Mouse (Mus musculus): Measurements from ENCODE around the gene Gngt1. TPM values are rescaled to one million over a fixed set of nuclear protein-coding genes. Genes with fewer than 3 reads are reported as not detected.

Gngt1 gene
- polyA plus RNA-seq, 1 experiment from 2014 or later: not detected

GRCm38 (mm10) chr6:4041821-4042220, 48.2 kb downstream of the Gngt1 start:
- H3K27ac ChIP-seq (ENCODE audit: low read depth, low read length): no peak overlapping the region
- no peaks in the 10 kb centered on the region for H3K36me3 ChIP-seq (ENCODE audit: control insufficient read depth, insufficient read depth, low read length)
- H3K4me2 ChIP-seq (replicated peaks; ENCODE audit: low read depth, low read length): no peak overlapping the region
- H3K27me3 ChIP-seq (ENCODE audit: control insufficient read depth, insufficient read depth, low read length): no peaks in the 10 kb centered on the region
- no peaks in the 10 kb centered on the region for H3K4me1 ChIP-seq (replicated peaks; ENCODE audit: control insufficient read depth, insufficient read depth, low read length)
- ATAC-seq (ENCODE audit: low FRiP score): no peak
- no peak overlapping the region for H3K9ac ChIP-seq (ENCODE audit: low read depth, low read length)
- no peak overlapping the region for H3K4me3 ChIP-seq (ENCODE audit: low read depth, low read length)
- H3K9me3 ChIP-seq (ENCODE audit: control insufficient read depth, low read length): no peaks in the 10 kb centered on the region
- WGBS: 78% methylated on average over 1 of the region's 1 CpGs
- DNase-seq (ENCODE audit: low spot score): no peak

Other genes starting within 250 kb of the Gngt1 start
- gene Calcr, start 229.1 kb upstream of the Gngt1 start, polyA plus RNA-seq (2014; fragmentation: Nextera tagmentation; extraction: Ambion mirVana): 0.88 and 1.1 TPM in 2 replicates
- gene Tfpi2, start 4.9 kb upstream of the Gngt1 start, polyA plus RNA-seq (2014; fragmentation: Nextera tagmentation; extraction: Ambion mirVana): 0.97 and 1.1 TPM in 2 replicates
- gene Gng11, start 10.1 kb downstream of the Gngt1 start, polyA plus RNA-seq (2014; fragmentation: Nextera tagmentation; extraction: Ambion mirVana): 44.1 and 48.1 TPM in 2 replicates
- gene Bet1, start 93.2 kb downstream of the Gngt1 start, polyA plus RNA-seq (2014; fragmentation: Nextera tagmentation; extraction: Ambion mirVana): 59.5 and 59.6 TPM in 2 replicates